Mouse (Mus musculus): ENCODE data around the gene Sdr9c7. TPM values are rescaled to one million over a fixed set of nuclear protein-coding genes. Genes with fewer than 3 reads are reported as not detected.
"Not testable (repeated sequence)": the region's sequence is repeated elsewhere in the genome, so short reads cannot be mapped to it uniquely, and the experiment has no call there.

Gene Sdr9c7
- polyA plus RNA-seq, 1 experiment from 2014 or later: not detected

- ATAC-seq (replicated peaks; ENCODE audit: low FRiP score) (no peak), DNase-seq (ENCODE audit: low spot score) (no peak)
- H3K9me3 ChIP-seq (ENCODE audit: control insufficient read depth, low read length): no peaks in the 10 kb centered on the region
- H3K27ac ChIP-seq (ENCODE audit: low read depth, low read length): no peak overlapping the region
- 90% methylated on average over 4 of the region's 4 CpGs for WGBS
- H3K4me1 ChIP-seq (replicated peaks; ENCODE audit: control insufficient read depth, insufficient read depth, low read length): no peaks in the 10 kb centered on the region
- no peaks in the 10 kb centered on the region for H3K36me3 ChIP-seq (ENCODE audit: control insufficient read depth, insufficient read depth, low read length)
- H3K9ac ChIP-seq (ENCODE audit: low read length): no peak overlapping the region
- no peak overlapping the region for H3K4me3 ChIP-seq (ENCODE audit: low read depth, low read length)
- H3K27me3 ChIP-seq (ENCODE audit: control insufficient read depth, insufficient read depth, low read length): no peaks in the 10 kb centered on the region
- no peak overlapping the region for H3K4me2 ChIP-seq (ENCODE audit: low read depth, low read length, severe bottlenecking)
Observed at GRCm38 (mm10) chr10:127881041-127881440, 17.3 kb upstream of the Sdr9c7 start.

DNA sequence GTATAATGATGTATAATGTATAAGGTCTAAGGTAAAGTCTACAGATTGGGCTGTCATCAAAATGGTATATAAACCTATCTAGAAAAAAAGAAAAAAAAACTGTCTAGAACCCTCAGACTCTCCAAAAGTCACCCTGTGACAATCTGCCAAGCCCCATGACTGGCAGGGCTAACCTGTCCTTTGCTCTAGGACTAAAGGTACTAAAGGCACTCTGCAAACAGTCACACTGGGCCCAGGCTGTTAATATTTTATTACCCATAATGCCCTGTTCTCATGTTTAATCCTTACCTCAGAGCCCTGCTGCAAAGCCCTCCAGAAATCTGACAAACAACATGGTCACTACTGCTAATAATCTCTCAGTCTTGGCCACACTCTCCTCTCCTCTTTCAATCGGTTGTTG lies 11.8 kb upstream of the Sdr9c7 start:
- WGBS: 86% methylated on average over 1 of the region's 1 CpGs
- DNase-seq (ENCODE audit: low spot score): no peak
- H3K36me3 ChIP-seq (ENCODE audit: control insufficient read depth, insufficient read depth, low read length): no peaks in the 10 kb centered on the region
- H3K4me3 ChIP-seq (ENCODE audit: low read depth, low read length): no peak overlapping the region
- H3K4me2 ChIP-seq (ENCODE audit: low read depth, low read length, severe bottlenecking): no peak overlapping the region
- H3K4me1 ChIP-seq (replicated peaks; ENCODE audit: control insufficient read depth, insufficient read depth, low read length): no peaks in the 10 kb centered on the region
- no peak overlapping the region for H3K27ac ChIP-seq (ENCODE audit: low read depth, low read length)
- no peak for ATAC-seq (replicated peaks; ENCODE audit: low FRiP score)
- no peaks in the 10 kb centered on the region for H3K9me3 ChIP-seq (ENCODE audit: control insufficient read depth, low read length)
- no peak overlapping the region for H3K9ac ChIP-seq (ENCODE audit: low read length)
- H3K27me3 ChIP-seq (ENCODE audit: control insufficient read depth, insufficient read depth, low read length): no peaks in the 10 kb centered on the region

- Histone ChIP-seq H3K4me2 (ENCODE audit: low read depth, low read length, severe bottlenecking) (no peak overlapping the region), H3K4me3 (ENCODE audit: low read depth, low read length) (no peak overlapping the region), H3K36me3 (ENCODE audit: control insufficient read depth, insufficient read depth, low read length) (no peaks in the 10 kb centered on the region), H3K9me3 (ENCODE audit: control insufficient read depth, low read length) (no peaks in the 10 kb centered on the region), H3K27ac (ENCODE audit: low read depth, low read length) (no peak overlapping the region), H3K9ac (ENCODE audit: low read length) (no peak overlapping the region), H3K27me3 (ENCODE audit: control insufficient read depth, insufficient read depth, low read length) (no peaks in the 10 kb centered on the region), H3K4me1 (replicated peaks; ENCODE audit: control insufficient read depth, insufficient read depth, low read length) (no peaks in the 10 kb centered on the region)
- ATAC-seq (replicated peaks; ENCODE audit: low FRiP score): no peak
- DNase-seq (ENCODE audit: low spot score): no peak
- WGBS: 84% methylated on average over 4 of the region's 4 CpGs
Observed at GRCm38 (mm10) chr10:127886971-127887370, 11.3 kb upstream of the Sdr9c7 start.

GRCm38 (mm10) chr10:127888605-127889004 lies 9.7 kb upstream of the Sdr9c7 start, which contains the start of gene Rdh7:
Gene Rdh7, minus strand, starts transcription at chr10:127888817.
- Histone ChIP-seq H3K9me3 (ENCODE audit: control insufficient read depth, low read length) (no peaks in the 10 kb centered on the region), H3K27ac (ENCODE audit: low read depth, low read length) (no peak within 1 kb of the TSS), H3K36me3 (ENCODE audit: control insufficient read depth, insufficient read depth, low read length) (no peaks in the 10 kb centered on the region), H3K4me2 (ENCODE audit: low read depth, low read length, severe bottlenecking) (no peak within 1 kb of the TSS), H3K9ac (ENCODE audit: low read length) (no peak within 1 kb of the TSS), H3K4me3 (ENCODE audit: low read depth, low read length) (no peak within 1 kb of the TSS), H3K4me1 (replicated peaks; ENCODE audit: control insufficient read depth, insufficient read depth, low read length) (no peaks in the 10 kb centered on the region), H3K27me3 (ENCODE audit: control insufficient read depth, insufficient read depth, low read length) (no peaks in the 10 kb centered on the region)
- DNase-seq (ENCODE audit: low spot score): no peak
- no peak for ATAC-seq (replicated peaks; ENCODE audit: low FRiP score)

- no peaks in the 10 kb centered on the region for H3K36me3 ChIP-seq (ENCODE audit: control insufficient read depth, insufficient read depth, low read length)
- H3K4me1 ChIP-seq (replicated peaks; ENCODE audit: control insufficient read depth, insufficient read depth, low read length): no peaks in the 10 kb centered on the region
- WGBS: 75% methylated on average over 1 of the region's 1 CpGs
- H3K27ac ChIP-seq (ENCODE audit: low read depth, low read length): no peak overlapping the region
- no peaks in the 10 kb centered on the region for H3K9me3 ChIP-seq (ENCODE audit: control insufficient read depth, low read length)
- H3K9ac ChIP-seq (ENCODE audit: low read length): no peak overlapping the region
- H3K4me2 ChIP-seq (ENCODE audit: low read depth, low read length, severe bottlenecking): no peak overlapping the region
- DNase-seq (ENCODE audit: low spot score): no peak
- H3K4me3 ChIP-seq (ENCODE audit: low read depth, low read length): no peak overlapping the region
- no peak for ATAC-seq (replicated peaks; ENCODE audit: low FRiP score)
- H3K27me3 ChIP-seq (ENCODE audit: control insufficient read depth, insufficient read depth, low read length): no peaks in the 10 kb centered on the region
Observed at GRCm38 (mm10) chr10:127891481-127891880, 6.8 kb upstream of the Sdr9c7 start.

DNA sequence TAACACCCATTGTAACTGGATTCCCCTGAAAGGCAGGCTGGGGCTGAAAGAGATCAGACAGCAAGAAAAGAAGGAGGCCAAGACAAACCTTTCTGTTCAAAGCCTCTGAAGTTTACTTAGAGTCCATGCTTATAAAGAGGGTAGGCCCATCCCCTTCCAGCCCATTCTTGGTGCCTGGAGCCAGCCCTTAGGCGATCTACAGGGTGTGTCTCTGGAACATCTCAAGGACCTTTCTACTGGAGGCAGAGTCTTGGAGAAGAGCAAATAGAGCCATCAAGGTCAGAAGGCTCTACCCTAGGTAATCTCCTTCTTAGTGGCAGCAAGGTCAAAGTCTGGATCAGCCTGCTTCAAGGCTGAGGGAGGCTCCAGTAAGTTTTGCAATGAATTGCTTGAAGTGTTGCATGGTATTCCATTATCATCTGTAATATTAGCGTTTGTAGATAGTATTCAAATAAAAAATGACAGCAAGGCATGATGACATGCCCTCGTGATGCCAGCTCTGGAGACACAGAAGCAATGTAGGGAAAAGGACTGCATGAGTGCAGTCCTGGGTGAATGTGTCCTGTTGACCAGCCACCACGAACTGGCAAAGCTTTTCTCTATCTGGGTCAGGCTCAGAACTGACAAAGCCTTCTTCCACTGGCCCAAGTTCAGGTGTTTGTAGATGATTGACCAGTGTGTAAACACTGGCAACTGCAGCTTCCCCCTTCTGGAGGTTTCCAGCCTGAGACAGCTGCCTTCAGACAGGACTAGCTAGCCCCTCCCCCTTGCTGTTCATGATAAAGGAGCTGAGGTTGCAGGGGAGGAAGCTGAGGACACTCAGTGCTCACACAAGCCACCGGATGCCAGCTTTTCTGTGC lies 4.9 kb upstream of the Sdr9c7 start:
- H3K4me2 ChIP-seq (ENCODE audit: low read depth, low read length, severe bottlenecking); H3K27me3 ChIP-seq (ENCODE audit: control insufficient read depth, insufficient read depth, low read length); H3K4me1 ChIP-seq (replicated peaks; ENCODE audit: control insufficient read depth, insufficient read depth, low read length); H3K4me3 ChIP-seq (ENCODE audit: low read depth, low read length); H3K9me3 ChIP-seq (ENCODE audit: control insufficient read depth, low read length); H3K9ac ChIP-seq (ENCODE audit: low read length); ATAC-seq (replicated peaks; ENCODE audit: low FRiP score); DNase-seq (ENCODE audit: low spot score); H3K27ac ChIP-seq (ENCODE audit: low read depth, low read length); H3K36me3 ChIP-seq (ENCODE audit: control insufficient read depth, insufficient read depth, low read length): not testable (repeated sequence)
- 69% methylated on average over 5 of the region's 5 CpGs for WGBS

DNA sequence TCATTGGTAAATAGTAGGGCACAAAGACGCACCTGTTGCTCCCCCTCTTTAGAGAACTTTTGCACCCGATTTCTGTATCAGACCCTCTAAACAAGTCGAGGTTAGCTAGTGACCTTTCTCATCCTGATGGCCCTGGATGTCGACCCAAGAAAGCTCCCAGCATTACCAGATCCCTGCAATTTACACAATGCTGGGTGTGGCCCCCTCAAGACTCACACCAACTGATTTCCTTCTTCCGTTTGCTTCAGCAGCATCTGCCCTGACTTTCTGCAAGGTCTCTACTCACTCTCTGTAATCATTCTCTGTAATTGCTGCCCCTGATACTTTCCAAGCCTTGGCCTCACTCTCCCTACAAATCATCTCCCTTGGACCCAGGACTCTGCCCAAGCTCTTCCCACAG lies 1.6 kb upstream of the Sdr9c7 start:
- Histone ChIP-seq H3K4me1 (replicated peaks; ENCODE audit: control insufficient read depth, insufficient read depth, low read length) (no peaks in the 10 kb centered on the region), H3K27ac (ENCODE audit: low read depth, low read length) (no peak overlapping the region), H3K36me3 (ENCODE audit: control insufficient read depth, insufficient read depth, low read length) (no peaks in the 10 kb centered on the region), H3K4me3 (ENCODE audit: low read depth, low read length) (no peak overlapping the region), H3K4me2 (ENCODE audit: low read depth, low read length, severe bottlenecking) (no peak overlapping the region), H3K9me3 (ENCODE audit: control insufficient read depth, low read length) (no peaks in the 10 kb centered on the region), H3K27me3 (ENCODE audit: control insufficient read depth, insufficient read depth, low read length) (no peaks in the 10 kb centered on the region), H3K9ac (ENCODE audit: low read length) (no peak overlapping the region)
- no peak for DNase-seq (ENCODE audit: low spot score)
- 69% methylated on average over 5 of the region's 5 CpGs for WGBS
- ATAC-seq (replicated peaks; ENCODE audit: low FRiP score): no peak

DNA sequence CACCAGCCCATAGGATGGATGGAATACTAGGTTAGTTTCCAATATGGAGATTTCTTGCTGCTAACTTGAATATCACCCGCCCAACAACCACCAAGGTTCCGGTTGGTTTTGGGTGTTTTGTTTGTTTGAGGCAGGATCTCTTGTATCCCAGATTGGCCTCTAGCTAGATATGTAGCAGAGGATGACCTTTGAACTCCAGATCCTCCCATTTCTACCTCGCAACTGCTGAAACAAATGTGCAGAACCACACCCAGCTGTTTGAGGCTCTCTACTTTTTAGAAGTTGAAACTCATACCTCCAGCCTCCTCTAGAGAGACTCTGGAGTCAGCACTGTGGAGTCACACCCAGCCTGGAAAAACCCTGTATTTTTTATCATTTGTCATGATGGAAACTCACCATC lies 812 bp upstream of the Sdr9c7 start:
- WGBS: 93% methylated on average over 3 of the region's 3 CpGs
- no peaks in the 10 kb centered on the region for H3K9me3 ChIP-seq (ENCODE audit: control insufficient read depth, low read length)
- H3K4me3 ChIP-seq (ENCODE audit: low read depth, low read length): no peak overlapping the region
- DNase-seq (ENCODE audit: low spot score) (no peak), ATAC-seq (replicated peaks; ENCODE audit: low FRiP score) (no peak)
- H3K27me3 ChIP-seq (ENCODE audit: control insufficient read depth, insufficient read depth, low read length): no peaks in the 10 kb centered on the region
- no peak overlapping the region for H3K9ac ChIP-seq (ENCODE audit: low read length)
- no peak overlapping the region for H3K27ac ChIP-seq (ENCODE audit: low read depth, low read length)
- no peaks in the 10 kb centered on the region for H3K4me1 ChIP-seq (replicated peaks; ENCODE audit: control insufficient read depth, insufficient read depth, low read length)
- H3K36me3 ChIP-seq (ENCODE audit: control insufficient read depth, insufficient read depth, low read length): no peaks in the 10 kb centered on the region
- H3K4me2 ChIP-seq (ENCODE audit: low read depth, low read length, severe bottlenecking): no peak overlapping the region

GRCm38 (mm10) chr10:127899783-127900182 lies 1.5 kb downstream of the Sdr9c7 start:
- H3K4me1 ChIP-seq (replicated peaks; ENCODE audit: control insufficient read depth, insufficient read depth, low read length): no peaks in the 10 kb centered on the region
- ATAC-seq (replicated peaks; ENCODE audit: low FRiP score): no peak
- DNase-seq (ENCODE audit: low spot score): no peak

More at GRCm38 (mm10) chr10:127899783-127900182, 1.5 kb downstream of the Sdr9c7 start:
- no peak overlapping the region for H3K9ac ChIP-seq (ENCODE audit: low read length)
- H3K36me3 ChIP-seq (ENCODE audit: control insufficient read depth, insufficient read depth, low read length): no peaks in the 10 kb centered on the region
- no peak overlapping the region for H3K27ac ChIP-seq (ENCODE audit: low read depth, low read length)
- WGBS: 81% methylated on average over 5 of the region's 5 CpGs
- no peaks in the 10 kb centered on the region for H3K9me3 ChIP-seq (ENCODE audit: control insufficient read depth, low read length)
- no peaks in the 10 kb centered on the region for H3K27me3 ChIP-seq (ENCODE audit: control insufficient read depth, insufficient read depth, low read length)
- H3K4me3 ChIP-seq (ENCODE audit: low read depth, low read length): no peak overlapping the region
- no peak overlapping the region for H3K4me2 ChIP-seq (ENCODE audit: low read depth, low read length, severe bottlenecking)
